Mouse (Mus musculus) embryonic facial prominence, embryonic 11.5 days (tissue): ENCODE measurements around the gene Tmem52. TPM values are rescaled to one million over a fixed set of nuclear protein-coding genes. Genes with fewer than 3 reads are reported as not detected.

Experiments
- ATAC-seq: fragments of 200-750 bp; cut with Nextera tagmentation; replicated peaks from 2 replicates; pipeline ENCODE4 v1.8.0; 2017; ENCODE audit warnings: low read depth; ENCODE audit not compliant: insufficient number of reproducible peaks, low FRiP score, low TSS enrichment
- DNase-seq: peaks from one replicate; pipeline ENCODE4 v3.0.0-alpha.2; 2015; ENCODE audit warnings: low spot score
- H3K27ac ChIP-seq: fragments of 300-500 bp; sonication (generic); replicated peaks from 2 replicates; pipeline ENCODE4 v1.5.1; 2014; ENCODE audit warnings: mild to moderate bottlenecking, low read depth, low read length, control low read depth
- H3K27me3 ChIP-seq: fragments of 300-500 bp; sonication (generic); 2 replicates; pipeline ENCODE4 v1.6.1; 2014; ENCODE audit warnings: mild to moderate bottlenecking, low read length, moderate library complexity, mixed read lengths; ENCODE audit not compliant: control insufficient read depth, insufficient read depth
- H3K36me3 ChIP-seq: fragments of 300-500 bp; sonication (generic); replicated peaks from 2 replicates; pipeline ENCODE4 v1.6.1; 2014; ENCODE audit warnings: low read depth, mild to moderate bottlenecking, low read length, moderate library complexity, mixed read lengths; ENCODE audit not compliant: control insufficient read depth, insufficient read depth
- H3K4me1 ChIP-seq: fragments of 300-500 bp; sonication (generic); 2 replicates; pipeline ENCODE4 v1.6.1; 2014; ENCODE audit warnings: low read length, mixed read lengths; ENCODE audit not compliant: control insufficient read depth, insufficient read depth
- H3K4me2 ChIP-seq: fragments of 300-500 bp; sonication (generic); 2 replicates; pipeline ENCODE4 v1.6.1; 2014; ENCODE audit warnings: low read depth, mild to moderate bottlenecking, control low read depth, low read length, moderate library complexity
- H3K4me3 ChIP-seq: fragments of 300-500 bp; sonication (generic); 2 replicates; pipeline ENCODE4 v1.5.1; 2014; ENCODE audit warnings: low read depth, low read length, control low read depth
- H3K9ac ChIP-seq: fragments of 300-500 bp; sonication (generic); replicated peaks from 2 replicates; pipeline ENCODE4 v1.6.1; 2014; ENCODE audit warnings: mild to moderate bottlenecking, control low read depth, low read length
- H3K9me3 ChIP-seq: fragments of 300-500 bp; sonication (generic); replicated peaks from 2 replicates; pipeline ENCODE4 v1.6.1; 2016; ENCODE audit warnings: mild to moderate bottlenecking, low read length, inconsistent platforms, mixed read lengths; ENCODE audit not compliant: control insufficient read depth
- WGBS: fragments of 180-500 bp; shearing (Covaris S2); extraction: QIAGEN DNeasy Blood & Tissue Kit; methylation state at CpG from one replicate; pipeline ENCODE4 v1.1.7; 2014; 5-methylcytosine and 5-hydroxymethylcytosine counted together
- polyA plus RNA-seq: library from polyadenylated mRNA; unstranded; fragments of >200 nt; fragmentation: Nextera tagmentation; extraction: Ambion mirVana; gene quantifications from 2 replicates; pipeline ENCODE4 v1.2.1, GENCODE M21; 2014

Tmem52 gene
- polyA plus RNA-seq, 1 experiment from 2014 or later, result not detected

DNA sequence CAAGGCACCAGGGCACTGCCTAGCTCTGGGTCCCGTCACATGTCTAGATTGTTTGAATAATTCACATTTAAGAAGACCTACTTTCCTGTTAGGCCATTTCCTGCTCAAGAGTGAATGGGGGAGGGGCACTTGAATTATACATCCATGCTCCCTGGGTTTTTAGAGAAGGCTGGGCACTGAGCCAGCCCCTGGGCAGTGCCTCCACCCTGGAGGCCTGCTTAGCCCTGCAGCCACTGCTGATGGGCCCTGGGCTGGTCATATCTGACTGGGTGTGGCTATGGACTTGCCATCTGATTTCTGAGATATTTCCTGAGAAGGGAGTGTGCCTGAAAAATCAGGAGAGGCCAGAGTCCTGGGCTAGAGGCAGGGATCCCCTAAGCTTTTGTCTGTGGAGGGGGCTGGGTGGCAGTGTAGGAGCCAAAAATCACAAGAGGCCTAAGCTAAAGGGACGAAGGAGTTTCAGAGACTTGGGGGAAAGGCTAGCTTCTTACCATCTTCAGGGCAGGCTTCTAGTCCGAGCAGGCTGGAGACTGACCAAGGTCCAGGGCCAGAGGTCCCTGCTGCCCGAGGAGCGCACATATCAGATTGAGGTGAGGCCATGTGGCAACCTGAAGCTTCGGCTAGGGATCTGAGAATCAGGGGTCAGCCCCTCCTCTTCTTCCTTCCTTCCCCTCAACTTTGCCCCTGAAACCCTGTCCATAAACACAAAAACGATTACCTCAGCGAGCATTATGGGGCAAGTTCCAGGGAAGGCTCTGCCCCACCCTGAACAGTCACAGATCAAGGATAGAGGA, 19.5 kb downstream of the Tmem52 start:
- Histone ChIP-seq H3K9ac (peak overlapping the region; percentile 28; the same call in 1 of the 2 replicates), H3K27me3 (no peaks in the 10 kb centered on the region), H3K4me2 (no peak overlapping the region), H3K36me3 (no peaks in the 10 kb centered on the region), H3K27ac (no peak overlapping the region), H3K4me1 (0 out of 2 replicates have a peak, but pooled peaks cover 2% of the 10 kb centered on the region), H3K4me3 (no peak overlapping the region), H3K9me3 (no peaks in the 10 kb centered on the region)
- 61% methylated on average over 8 of the region's 8 CpGs for WGBS
- DNase-seq (peak; percentile 61), ATAC-seq (no peak)

DNA sequence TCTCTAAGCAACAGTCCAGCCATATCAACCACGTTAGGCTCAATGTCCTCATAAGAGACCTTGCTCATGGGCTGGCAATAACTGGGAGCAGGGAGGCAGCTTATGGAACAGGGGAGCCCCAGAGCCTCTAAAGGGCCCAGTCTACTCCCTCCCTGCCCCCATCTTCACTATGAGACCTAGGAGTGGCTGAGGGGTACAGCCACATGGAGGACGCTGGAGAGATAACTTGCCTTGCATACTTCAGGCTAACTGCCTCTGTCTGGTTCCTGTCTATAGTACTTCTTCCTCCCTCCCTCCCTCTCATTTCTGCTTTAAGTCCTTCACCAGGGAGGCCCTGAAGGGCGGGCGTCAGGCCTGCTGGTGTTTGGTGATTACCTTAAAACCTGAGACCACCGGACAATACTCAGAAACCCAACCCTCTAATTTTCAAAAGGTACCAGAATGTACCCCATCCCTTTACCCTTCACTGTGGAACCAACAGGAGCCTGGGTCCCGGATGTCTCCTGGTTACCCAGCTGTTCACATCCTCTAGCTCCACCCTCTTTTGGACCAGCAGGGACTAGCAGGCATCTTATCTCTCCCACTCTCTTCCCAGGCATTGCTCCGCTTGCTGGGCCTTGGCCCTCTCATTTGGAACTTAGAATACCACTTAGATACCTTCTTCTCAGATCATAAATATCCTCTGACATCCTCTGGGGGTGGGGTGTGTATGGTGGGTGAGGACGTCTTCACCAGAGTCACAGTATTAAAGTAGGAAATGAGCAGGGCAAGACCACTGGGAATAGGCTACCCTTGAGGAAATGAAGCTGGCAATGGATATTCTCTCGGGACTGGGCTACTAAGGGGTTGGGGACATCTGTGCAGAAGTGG, 20.4 kb downstream of the Tmem52 start:
- no peak for DNase-seq
- Histone ChIP-seq H3K4me3 (no peak overlapping the region), H3K4me2 (no peak overlapping the region), H3K27ac (no peak overlapping the region), H3K4me1 (0 out of 2 replicates have a peak, but pooled peaks cover 2% of the 10 kb centered on the region), H3K9ac (no peak overlapping the region), H3K9me3 (no peaks in the 10 kb centered on the region), H3K36me3 (no peaks in the 10 kb centered on the region), H3K27me3 (no peaks in the 10 kb centered on the region)
- ATAC-seq, result no peak
- WGBS, result 78% methylated on average over 9 of the region's 9 CpGs

DNA sequence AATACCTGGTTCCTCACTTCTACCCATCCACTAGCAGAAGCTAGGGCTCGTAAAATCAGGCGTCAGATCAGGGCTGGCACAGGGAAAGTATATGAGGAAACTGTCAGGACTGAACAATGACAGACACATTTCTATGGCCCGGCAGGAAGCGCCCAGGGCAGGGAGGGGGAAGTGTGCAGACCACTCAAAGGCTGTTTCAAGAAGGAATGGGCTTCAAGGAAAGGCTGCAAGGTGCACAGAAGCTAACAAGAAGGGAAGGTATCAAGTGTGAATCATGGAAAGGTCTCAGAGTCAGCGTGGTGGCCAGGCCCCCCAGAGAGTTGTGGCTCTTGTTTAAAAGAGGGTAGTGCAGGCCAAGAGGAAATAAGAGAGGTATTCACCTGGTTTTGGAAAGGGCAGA, 21.5 kb downstream of the Tmem52 start:
- no peaks in the 10 kb centered on the region for H3K27me3 ChIP-seq
- DNase-seq, result no peak
- no peaks in the 10 kb centered on the region for H3K36me3 ChIP-seq
- WGBS, result 29% methylated on average over 5 of the region's 5 CpGs
- H3K9ac ChIP-seq, result peak overlapping the region; percentile 100
- peak overlapping the region; percentile 74 for H3K4me2 ChIP-seq
- no peaks in the 10 kb centered on the region for H3K9me3 ChIP-seq
- 0 out of 2 replicates have a peak, but pooled peaks cover 2% of the 10 kb centered on the region for H3K4me1 ChIP-seq
- H3K27ac ChIP-seq, result no peak overlapping the region
- ATAC-seq, result no peak
- H3K4me3 ChIP-seq, result peak overlapping the region; percentile 100

GRCm38 (mm10) chr4:155490990-155491504, 22.1 kb downstream of the Tmem52 start, which contains the start of gene Gnb1:
Gene Gnb1, plus strand, starts transcription at chr4:155491361.
- ATAC-seq, result peak; percentile 78
- H3K4me1 ChIP-seq, result 0 out of 2 replicates have a peak, but pooled peaks cover 2% of the 10 kb centered on the region
- peak within 1 kb of the TSS; percentile 100 for H3K9ac ChIP-seq
- no peaks in the 10 kb centered on the region for H3K27me3 ChIP-seq
- peak within 1 kb of the TSS; percentile 89 for H3K27ac ChIP-seq
- peak within 1 kb of the TSS; percentile 100 for H3K4me3 ChIP-seq
- DNase-seq, result peak; percentile 91
- peak within 1 kb of the TSS; percentile 74 for H3K4me2 ChIP-seq
- no peaks in the 10 kb centered on the region for H3K9me3 ChIP-seq
- WGBS, result under 1% methylated on average over 45 of the region's 60 CpGs
- no peaks in the 10 kb centered on the region for H3K36me3 ChIP-seq

GRCm38 (mm10) chr4:155491529-155492130, 22.7 kb downstream of the Tmem52 start:
- Histone ChIP-seq H3K9ac (peak overlapping the region; percentile 100), H3K4me3 (peak overlapping the region; percentile 100), H3K9me3 (no peaks in the 10 kb centered on the region), H3K27ac (peak overlapping the region; percentile 89), H3K27me3 (no peaks in the 10 kb centered on the region), H3K36me3 (no peaks in the 10 kb centered on the region), H3K4me2 (peak overlapping the region; percentile 60), H3K4me1 (0 out of 2 replicates have a peak, but pooled peaks cover 2% of the 10 kb centered on the region)
- 1% methylated on average over 54 of the region's 54 CpGs for WGBS
- ATAC-seq (peak; percentile 50; the same call in 1 of the 2 replicates), DNase-seq (peak; percentile 62)

DNA sequence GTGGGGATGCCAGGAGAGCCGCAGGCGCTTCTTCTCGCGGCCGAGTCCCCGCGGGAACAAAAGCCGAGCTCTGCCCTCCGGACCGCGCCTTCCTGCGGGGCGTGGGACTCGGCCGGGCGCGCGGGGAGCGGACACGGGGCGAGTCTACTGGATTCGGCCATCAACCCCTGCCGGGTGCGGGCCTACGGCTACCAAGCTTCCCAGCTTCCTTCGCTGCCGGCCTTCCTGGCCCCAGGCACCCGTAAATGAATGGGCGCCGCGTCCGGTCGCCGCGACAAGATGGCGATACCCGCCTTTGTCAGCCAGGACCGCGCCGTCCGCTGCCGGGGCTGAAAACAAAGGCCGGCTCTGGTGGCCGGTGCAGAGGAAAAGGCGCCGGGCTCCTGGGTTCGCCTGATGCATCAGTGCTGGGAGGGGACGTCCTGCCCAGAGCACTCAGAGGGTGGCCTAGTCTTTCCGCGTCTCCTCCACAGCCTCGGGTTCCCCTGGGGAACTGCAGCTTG, 23.3 kb downstream of the Tmem52 start:
- WGBS, result under 1% methylated on average over 51 of the region's 51 CpGs
- no peaks in the 10 kb centered on the region for H3K36me3 ChIP-seq
- peak overlapping the region; percentile 60 for H3K4me2 ChIP-seq
- H3K27ac ChIP-seq, result peak overlapping the region; percentile 89
- H3K9me3 ChIP-seq, result no peaks in the 10 kb centered on the region
- H3K27me3 ChIP-seq, result no peaks in the 10 kb centered on the region
- peak overlapping the region; percentile 100 for H3K9ac ChIP-seq
- DNase-seq (peak; percentile 64), ATAC-seq (no peak)
- peak overlapping the region; percentile 100 for H3K4me3 ChIP-seq
- 0 out of 2 replicates have a peak, but pooled peaks cover 2% of the 10 kb centered on the region for H3K4me1 ChIP-seq

- no peak for DNase-seq
- Histone ChIP-seq H3K9me3 (no peaks in the 10 kb centered on the region), H3K9ac (no peak overlapping the region), H3K4me3 (no peak overlapping the region), H3K4me2 (no peak overlapping the region), H3K27ac (no peak overlapping the region), H3K27me3 (no peaks in the 10 kb centered on the region), H3K4me1 (no peaks in the 10 kb centered on the region), H3K36me3 (no peaks in the 10 kb centered on the region)
- 80% methylated on average over 4 of the region's 4 CpGs for WGBS
- ATAC-seq, result no peak
Measured at GRCm38 (mm10) chr4:155494891-155495290, 26.0 kb downstream of the Tmem52 start.
